Mouse (Mus musculus) macrophage (primary cell): Measurements from ENCODE around the gene Lipe. TPM values are rescaled to one million over a fixed set of nuclear protein-coding genes. Genes with fewer than 3 reads are reported as not detected.
"Not testable (repeated sequence)": the region's sequence is repeated elsewhere in the genome, so short reads cannot be mapped to it uniquely, and the experiment has no call there.

Experiments used
- H3K27ac ChIP-seq: fragments of 350-480 bp; formaldehyde crosslinking; 2 replicates; pipeline ENCODE4 v1.9.0; 2021
- H3K36me3 ChIP-seq: fragments of 350-480 bp; formaldehyde crosslinking; 2 replicates; pipeline ENCODE4 v1.9.0; 2021; ENCODE audit errors: inconsistent target
- H3K4me3 ChIP-seq: fragments of 350-480 bp; formaldehyde crosslinking; 2 replicates; pipeline ENCODE4 v1.9.0; 2021; ENCODE audit errors: inconsistent target
- H3K79me2 ChIP-seq: fragments of 350-480 bp; formaldehyde crosslinking; 2 replicates; pipeline ENCODE4 v1.9.0; 2021; ENCODE audit errors: inconsistent target
- WGBS: methylation state at CpG from one replicate; pipeline ENCODE4 v1.1.7; 2026; ENCODE audit warnings: inconsistent platforms; ENCODE audit not compliant: missing documents; 5-methylcytosine and 5-hydroxymethylcytosine counted together
- polyA plus RNA-seq: library from polyadenylated mRNA; stranded (reverse); fragments of 250-400 nt; gene quantifications from 3 replicates; pipeline ENCODE4 v1.2.4, GENCODE M21; 2018; ENCODE audit warnings: inconsistent platforms

Gene Lipe
- polyA plus RNA-seq, 1 experiment from 2014 or later = 9.2 TPM

- 58% methylated on average over 5 of the region's 5 CpGs for WGBS
- Histone ChIP-seq H3K4me3 (no peak overlapping the region), H3K79me2 (no peaks in the 10 kb centered on the region), H3K27ac (no peak overlapping the region), H3K36me3 (no peaks in the 10 kb centered on the region)
Measured at GRCm38 (mm10) chr7:25427144-25427543, 28.6 kb upstream of the Lipe start.

DNA sequence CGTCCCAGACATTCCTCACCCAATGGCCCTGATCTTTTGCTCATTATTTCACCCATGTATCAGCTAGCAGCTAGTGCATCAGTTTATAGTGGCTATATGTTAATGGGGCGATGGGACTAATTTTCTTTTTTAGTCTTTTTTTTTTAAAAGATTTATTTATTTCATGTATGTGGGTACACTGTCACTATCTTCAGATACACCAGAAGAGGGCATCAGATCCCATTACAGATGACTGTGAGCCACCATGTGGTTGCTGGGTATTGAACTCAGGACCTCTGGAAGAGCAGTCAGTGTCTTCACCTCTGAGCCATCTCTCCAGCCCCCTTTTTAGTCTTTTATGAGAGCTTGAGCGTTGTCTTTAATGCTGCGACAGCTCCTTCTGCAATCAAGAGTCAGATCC lies 27.9 kb upstream of the Lipe start:
- 89% methylated on average over 4 of the region's 4 CpGs for WGBS
- H3K79me2 ChIP-seq, H3K36me3 ChIP-seq, H3K27ac ChIP-seq, H3K4me3 ChIP-seq: not testable (repeated sequence)

DNA sequence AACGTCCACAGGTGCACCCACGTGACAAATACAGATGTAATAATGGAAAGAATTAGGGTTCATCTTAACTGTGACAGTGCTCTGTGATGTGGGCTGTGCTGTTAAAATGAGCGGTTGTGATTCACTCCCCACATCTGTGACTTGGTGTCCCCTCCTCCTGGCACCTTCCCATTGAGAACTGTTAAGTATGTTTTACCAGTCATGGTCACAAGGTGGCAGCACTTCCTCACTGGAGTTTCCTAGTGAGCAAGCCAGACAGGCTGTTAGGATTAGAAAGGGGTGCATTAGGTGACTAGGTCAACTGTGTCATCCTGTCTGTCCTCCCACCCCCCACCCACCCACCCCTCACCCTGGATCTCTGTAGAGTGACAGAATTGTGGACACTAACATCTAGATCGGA lies 25.9 kb upstream of the Lipe start:
- no peak overlapping the region for H3K27ac ChIP-seq
- no peaks in the 10 kb centered on the region for H3K36me3 ChIP-seq
- H3K4me3 ChIP-seq = no peak overlapping the region
- H3K79me2 ChIP-seq = no peaks in the 10 kb centered on the region
- WGBS = 55% methylated on average over 4 of the region's 4 CpGs

DNA sequence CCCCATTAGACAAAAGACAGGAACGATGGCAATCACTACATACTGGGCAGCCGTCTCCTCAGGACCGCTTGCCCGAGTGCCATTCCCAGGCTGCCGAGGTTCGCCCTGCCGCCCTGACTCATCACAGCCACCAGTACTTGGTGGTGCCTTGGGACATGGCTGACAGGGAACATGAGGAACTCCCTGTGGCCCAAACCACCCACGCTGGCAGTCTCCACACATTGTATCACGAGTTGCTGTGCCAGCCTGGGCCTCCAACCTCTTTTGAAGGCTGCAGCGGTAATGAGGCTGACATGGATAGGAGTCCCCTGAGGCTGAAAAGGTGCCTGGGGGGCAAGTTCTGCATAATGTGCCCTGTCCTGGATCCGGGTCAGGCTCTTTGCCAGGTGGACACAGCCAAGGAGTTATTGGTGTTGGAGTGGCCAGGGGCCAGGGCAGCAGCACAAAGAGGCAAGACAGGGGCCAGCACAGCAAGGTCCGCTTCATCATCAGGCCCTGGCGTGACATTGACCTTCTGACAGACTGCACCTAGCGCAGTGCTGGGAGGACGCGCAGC lies 23.9 kb upstream of the Lipe start:
- no peaks in the 10 kb centered on the region for H3K79me2 ChIP-seq
- 93% methylated on average over 16 of the region's 16 CpGs for WGBS
- no peak overlapping the region for H3K4me3 ChIP-seq
- no peak overlapping the region for H3K27ac ChIP-seq
- no peaks in the 10 kb centered on the region for H3K36me3 ChIP-seq

- Histone ChIP-seq H3K4me3 (no peak overlapping the region), H3K79me2 (no peaks in the 10 kb centered on the region), H3K27ac (no peak overlapping the region), H3K36me3 (no peaks in the 10 kb centered on the region)
- WGBS = 88% methylated on average over 4 of the region's 4 CpGs
Measured at GRCm38 (mm10) chr7:25419943-25420342, 21.4 kb upstream of the Lipe start.

DNA sequence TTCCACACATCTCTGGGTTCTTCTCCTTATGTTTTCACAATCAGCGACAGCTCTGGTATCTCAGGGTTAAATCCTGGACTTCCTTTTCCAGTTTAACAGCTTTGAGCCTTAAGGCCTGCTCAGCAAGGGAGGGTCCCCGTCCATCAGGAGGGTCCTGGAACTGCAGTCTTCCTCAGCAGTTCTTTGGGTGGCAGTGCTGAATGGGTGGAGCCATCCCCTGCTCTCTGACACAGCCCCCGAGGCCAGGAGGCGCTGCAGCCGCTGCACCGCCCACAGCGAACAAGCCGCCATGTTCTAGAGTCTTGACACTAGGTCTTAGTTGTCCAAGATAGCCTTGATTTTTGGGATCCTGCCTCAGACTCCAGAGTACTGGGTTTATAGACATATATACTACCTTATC lies 21.0 kb upstream of the Lipe start:
- no peaks in the 10 kb centered on the region for H3K79me2 ChIP-seq
- H3K4me3 ChIP-seq = no peak overlapping the region
- H3K27ac ChIP-seq = no peak overlapping the region
- H3K36me3 ChIP-seq = no peaks in the 10 kb centered on the region
- 93% methylated on average over 6 of the region's 8 CpGs for WGBS

DNA sequence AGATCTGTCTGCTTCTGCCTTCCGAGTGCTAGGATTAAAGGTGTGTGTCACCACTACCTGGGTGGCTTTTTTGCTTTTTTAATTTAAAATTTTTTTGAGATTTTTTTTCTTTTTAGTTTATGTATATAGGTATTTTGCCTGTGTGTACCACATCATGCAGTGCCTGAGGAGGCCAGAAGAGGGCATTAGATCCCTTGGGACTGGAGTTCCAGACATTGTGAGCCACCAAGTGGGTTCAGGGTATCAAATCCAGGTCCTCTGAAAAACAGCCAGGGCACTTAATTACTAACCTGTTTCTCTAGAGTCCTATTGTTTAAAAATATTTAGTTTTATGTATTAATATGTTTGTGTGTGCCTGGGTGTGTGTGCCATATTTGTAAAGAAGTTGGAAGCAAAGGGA lies 19.1 kb upstream of the Lipe start:
- WGBS = 89% methylated on average over 1 of the region's 1 CpGs
- no peaks in the 10 kb centered on the region for H3K36me3 ChIP-seq
- no peak overlapping the region for H3K4me3 ChIP-seq
- no peak overlapping the region for H3K27ac ChIP-seq
- H3K79me2 ChIP-seq = no peaks in the 10 kb centered on the region

DNA sequence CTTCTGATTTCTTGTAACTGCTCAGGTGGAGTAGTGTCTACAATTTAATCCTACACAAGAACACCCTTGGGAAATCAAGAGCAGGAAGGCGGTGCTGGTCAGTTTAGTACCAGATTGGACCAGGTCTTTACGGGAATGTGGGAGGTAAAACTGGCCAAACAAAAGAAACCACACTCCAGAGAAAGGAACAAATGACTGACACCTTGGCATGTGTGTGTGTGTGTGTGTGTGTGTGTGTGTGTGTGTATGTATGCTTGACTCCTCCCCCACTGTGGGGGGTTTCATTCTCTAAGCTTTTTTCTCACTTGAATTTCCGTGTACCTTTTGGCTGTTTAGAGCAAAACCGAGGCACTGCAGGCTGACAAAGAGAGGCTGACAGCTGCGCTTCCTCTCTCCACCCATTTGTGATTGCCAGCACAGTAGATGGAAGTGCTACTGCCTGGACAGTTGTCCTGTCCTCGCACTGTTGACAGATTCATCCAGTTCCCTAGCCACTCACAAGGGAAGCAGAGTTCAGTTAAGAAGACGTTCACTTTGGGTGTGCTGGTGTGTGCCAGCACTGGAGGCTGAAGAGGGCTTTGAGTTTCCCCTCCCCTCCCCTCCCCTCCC lies 14.4 kb upstream of the Lipe start, which contains the start of gene Cxcl17:
Gene Cxcl17, minus strand, starts transcription at position 54 of the 609 bp plus-strand sequence.
- H3K27ac ChIP-seq = no peak within 1 kb of the TSS
- WGBS = 69% methylated on average over 6 of the region's 7 CpGs
- no peak within 1 kb of the TSS for H3K4me3 ChIP-seq
- H3K79me2 ChIP-seq = no peaks in the 10 kb centered on the region
- H3K36me3 ChIP-seq = no peaks in the 10 kb centered on the region

DNA sequence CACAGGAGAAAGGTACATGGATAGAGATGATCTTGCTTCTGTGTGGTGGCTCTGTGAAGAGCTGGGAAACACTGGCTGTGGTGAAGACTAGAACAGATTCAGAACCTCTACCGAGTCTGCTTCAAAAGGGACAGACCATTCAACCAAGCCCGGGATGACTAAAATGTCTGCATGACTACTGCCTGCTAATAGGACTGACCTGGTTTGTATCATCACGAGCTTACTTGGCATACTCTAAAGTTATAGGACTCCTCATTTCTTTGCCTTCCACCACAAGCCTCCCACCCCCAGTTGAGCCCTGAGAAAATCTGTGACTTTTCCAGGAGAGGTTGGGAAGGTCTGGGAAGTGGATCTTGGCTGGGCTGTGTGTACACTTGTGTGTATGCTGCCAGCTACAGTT lies 13.4 kb upstream of the Lipe start:
- WGBS = 95% methylated on average over 3 of the region's 3 CpGs

DNA sequence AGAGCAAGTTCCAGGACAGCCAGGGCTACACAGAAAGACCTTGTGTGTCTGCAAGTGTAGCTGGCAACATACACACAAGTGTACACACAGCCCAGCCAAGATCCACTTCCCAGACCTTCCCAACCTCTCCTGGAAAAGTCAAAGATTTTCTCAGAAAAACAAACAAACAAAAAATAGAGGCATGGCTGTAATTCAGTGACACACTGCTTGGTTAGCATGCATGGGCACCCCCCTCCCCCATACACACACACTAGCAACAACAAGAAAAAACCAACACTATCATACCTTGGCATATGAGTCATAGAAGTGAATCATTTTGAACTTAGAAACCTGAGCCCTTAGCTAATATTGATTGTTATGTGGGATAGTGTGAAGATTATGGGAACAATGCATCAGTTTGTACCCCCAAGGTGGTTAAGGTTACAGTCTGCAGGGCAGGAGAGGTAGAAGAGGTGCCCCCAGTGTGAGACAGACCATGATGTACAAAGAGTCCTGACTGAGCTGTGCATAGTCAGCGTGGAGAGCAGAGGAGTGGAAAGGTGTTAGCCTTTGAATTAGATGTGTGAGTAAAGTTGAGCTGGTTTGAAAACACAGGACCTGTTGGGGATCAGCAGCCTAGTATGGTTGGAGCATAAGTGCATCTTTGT lies 12.6 kb upstream of the Lipe start:
- no peak overlapping the region for H3K27ac ChIP-seq
- H3K79me2 ChIP-seq = no peaks in the 10 kb centered on the region
- WGBS = 100% methylated on average over 1 of the region's 1 CpGs
- H3K4me3 ChIP-seq = no peak overlapping the region
- H3K36me3 ChIP-seq = no peaks in the 10 kb centered on the region

More for the DNA sequence above, 13.4 kb upstream of the Lipe start:
- no peak overlapping the region for H3K4me3 ChIP-seq
- H3K79me2 ChIP-seq = no peaks in the 10 kb centered on the region
- no peaks in the 10 kb centered on the region for H3K36me3 ChIP-seq
- H3K27ac ChIP-seq = no peak overlapping the region

GRCm38 (mm10) chr7:25409114-25409760 lies 10.7 kb upstream of the Lipe start:
- Histone ChIP-seq H3K27ac (no peak overlapping the region), H3K36me3 (no peaks in the 10 kb centered on the region), H3K4me3 (no peak overlapping the region), H3K79me2 (no peaks in the 10 kb centered on the region)
- 90% methylated on average over 4 of the region's 4 CpGs for WGBS

GRCm38 (mm10) chr7:25406468-25406867 lies 8.0 kb upstream of the Lipe start:
- H3K27ac ChIP-seq = no peak overlapping the region
- no peak overlapping the region for H3K4me3 ChIP-seq
- H3K79me2 ChIP-seq = no peaks in the 10 kb centered on the region
- 58% methylated on average over 7 of the region's 7 CpGs for WGBS
- no peaks in the 10 kb centered on the region for H3K36me3 ChIP-seq

DNA sequence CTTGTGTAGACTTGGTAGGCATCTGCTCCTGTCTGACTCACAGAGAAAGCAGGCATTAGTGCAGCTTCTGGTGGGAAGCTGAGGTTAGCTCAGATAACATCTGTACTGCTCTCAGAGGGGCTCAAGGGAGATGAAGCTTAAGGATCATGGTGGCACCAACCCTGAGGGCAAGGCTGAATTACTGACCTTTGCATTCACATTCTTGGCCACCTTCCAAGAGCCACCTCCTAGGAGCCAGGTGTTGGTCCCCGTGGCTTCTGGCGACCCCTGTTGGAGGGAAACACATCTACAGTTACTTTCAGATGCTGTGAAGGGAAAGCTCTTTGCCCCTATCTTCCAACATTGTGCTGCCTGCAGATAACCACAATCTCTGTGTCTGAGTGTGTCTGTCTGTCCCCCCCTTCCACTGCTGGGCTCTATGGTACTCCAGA lies 4.2 kb upstream of the Lipe start:
- 0% methylated on average over 2 of the region's 2 CpGs for WGBS
- Histone ChIP-seq H3K4me3 (no peak overlapping the region), H3K36me3 (no peaks in the 10 kb centered on the region), H3K79me2 (no peaks in the 10 kb centered on the region), H3K27ac (no peak overlapping the region)

- Histone ChIP-seq H3K36me3 (no peaks in the 10 kb centered on the region), H3K27ac (no peak overlapping the region), H3K4me3 (no peak overlapping the region), H3K79me2 (no peaks in the 10 kb centered on the region)
- WGBS = 88% methylated on average over 4 of the region's 5 CpGs
Measured at GRCm38 (mm10) chr7:25401986-25402385, 3.5 kb upstream of the Lipe start.

GRCm38 (mm10) chr7:25401551-25401950 lies 3.0 kb upstream of the Lipe start:
- Histone ChIP-seq H3K4me3 (no peak overlapping the region), H3K79me2 (no peaks in the 10 kb centered on the region), H3K36me3 (no peaks in the 10 kb centered on the region), H3K27ac (no peak overlapping the region)
- WGBS = 95% methylated on average over 2 of the region's 2 CpGs
